ENCODE assay signal across 32 mouse cellular contexts in the genomic region with DNA sequence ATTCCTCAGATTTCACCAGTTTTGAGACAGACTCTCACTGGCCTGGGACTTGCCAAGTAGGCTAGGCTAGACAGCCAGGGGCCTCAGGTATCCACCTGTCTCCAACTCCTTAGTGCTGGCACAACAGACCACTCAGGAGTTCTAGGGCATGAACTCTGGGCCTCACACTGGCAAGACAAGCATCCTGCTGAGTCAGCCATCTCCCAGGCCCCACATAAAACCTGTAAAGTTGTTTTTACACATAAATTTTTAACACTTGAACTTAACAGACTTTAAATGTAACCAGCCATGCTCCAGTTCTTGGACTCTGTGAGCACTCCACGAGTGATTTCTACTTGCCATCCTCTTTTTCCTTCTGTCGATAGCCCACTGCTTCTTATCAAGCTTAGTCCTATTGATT.
DNase-seq lines count a peak whose midpoint lies in the region; ATAC-seq and TF ChIP-seq lines count a peak whose summit lies in the region.
"Had no signal": no experiment of that assay in that cellular context is flagged by ENCODE, and none has a peak within 500 bp of the region (broad histone marks: within the 10 kb centered on the region; RNA-seq: fewer than 3 reads in every experiment).

No protein-coding gene starts in this region.

- no peak for TF ChIP-seq RAD21 in MEL (IDR thresholded peaks at IDR 0.05; ENCODE audit: low read depth, low read length)

- peaks cover 26% of the 10 kb centered on the region for H3K79me2 ChIP-seq in MEL (ENCODE audit: control insufficient read depth, insufficient read depth, low read length, poor library complexity)

- H3K9me3 ChIP-seq in lung, postnatal 0 days (ENCODE audit: low read length) = no peaks in the 10 kb centered on the region
- H3K9me3 ChIP-seq in MEL (replicated peaks; ENCODE audit: insufficient read depth, low read length) = no peaks in the 10 kb centered on the region
- H3K9me3 ChIP-seq: embryonic facial prominence, embryonic 10.5 days; embryonic facial prominence, embryonic 13.5 days; forebrain, embryonic 13.5 days; heart, embryonic 12.5 days; heart, embryonic 15.5 days; hindbrain, embryonic 10.5 days; hindbrain, embryonic 13.5 days; intestine, embryonic 15.5 days had no signal

- H3K27ac ChIP-seq in lung, postnatal 0 days (ENCODE audit: low read length) = no peak overlapping the region
- H3K27ac ChIP-seq in MEL (ENCODE audit: control insufficient read depth, low read depth, low read length) = peak overlapping the region; percentile 94
- H3K27ac ChIP-seq: embryonic facial prominence, embryonic 10.5 days; embryonic facial prominence, embryonic 13.5 days; forebrain, embryonic 13.5 days; gastrocnemius, adult 2 months; heart, embryonic 15.5 days; hindbrain, embryonic 10.5 days; hindbrain, embryonic 13.5 days; intestine, embryonic 15.5 days had no signal

- H3K4me2 ChIP-seq in lung, postnatal 0 days (replicated peaks; ENCODE audit: low read depth, low read length) = no peak overlapping the region
- H3K4me2 ChIP-seq: embryonic facial prominence, embryonic 13.5 days; forebrain, embryonic 13.5 days; heart, embryonic 12.5 days; heart, embryonic 15.5 days; hindbrain, embryonic 13.5 days; intestine, embryonic 15.5 days had no signal

- no peak overlapping the region for H3K4me3 ChIP-seq in lung, postnatal 0 days (ENCODE audit: low read depth, low read length)
- H3K4me3 ChIP-seq in MEL (ENCODE audit: control insufficient read depth in 1 of 2, insufficient read depth in 1 of 2, low read depth in 2 of 2, low read length in 2 of 2) = peak overlapping the region; percentile 18; a peak in 2 of 4 replicates
- H3K4me3 ChIP-seq: embryonic facial prominence, embryonic 10.5 days; embryonic facial prominence, embryonic 13.5 days; erythroblast, embryonic 14.5 days; forebrain, embryonic 13.5 days; gastrocnemius, adult 2 months; heart, embryonic 12.5 days; heart, embryonic 15.5 days; hindbrain, embryonic 10.5 days; hindbrain, embryonic 13.5 days; intestine, embryonic 15.5 days had no signal

- no peak for TF ChIP-seq CTCF in lung, postnatal 0 days (IDR thresholded peaks at IDR 0.05)
- TF ChIP-seq CTCF in MEL (IDR thresholded peaks at IDR 0.05 in 2 of 3, conservative IDR thresholded peaks at IDR 0.05 in 1 of 3; ENCODE audit: control insufficient read depth in 1 of 3, insufficient read depth in 1 of 3, low read depth in 2 of 3, low read length in 3 of 3, poor library complexity in 1 of 3, severe bottlenecking in 1 of 3) = no peak

- no peak overlapping the region for H3K9ac ChIP-seq in lung, postnatal 0 days (replicated peaks; ENCODE audit: low read depth)
- peak overlapping the region; percentile 57 for H3K9ac ChIP-seq in MEL (ENCODE audit: control insufficient read depth, low read depth, low read length, poor library complexity, severe bottlenecking)
- H3K9ac ChIP-seq: embryonic facial prominence, embryonic 13.5 days; forebrain, embryonic 13.5 days; forebrain, postnatal 0 days; heart, embryonic 12.5 days; heart, embryonic 15.5 days; hindbrain, embryonic 13.5 days; intestine, embryonic 15.5 days had no signal

- no peaks in the 10 kb centered on the region for H3K36me3 ChIP-seq in lung, postnatal 0 days (ENCODE audit: insufficient read depth, low read length)
- peaks cover 0 to 58% of the 10 kb centered on the region in 2 experiments; a peak in 2 of 4 replicates for H3K36me3 ChIP-seq in MEL (ENCODE audit: control insufficient read depth in 1 of 2, insufficient read depth in 2 of 2, low read length in 2 of 2)
- H3K36me3 ChIP-seq: embryonic facial prominence, embryonic 10.5 days; embryonic facial prominence, embryonic 13.5 days; heart, embryonic 12.5 days; heart, embryonic 15.5 days; hindbrain, embryonic 10.5 days; hindbrain, embryonic 13.5 days; intestine, embryonic 15.5 days had no signal

- peak; percentile 11 for DNase-seq in lung, postnatal 0 days (ENCODE audit: low spot score)
- no peak for DNase-seq in lung, postnatal 14 days
- DNase-seq in CD4-positive helper T cell, adult 2 months (ENCODE audit: low read depth, low spot score) = peak; percentile 15
- no peak for DNase-seq in MEL (ENCODE audit: low read depth, low spot score)
- DNase-seq in left cerebral cortex, adult 9 months (ENCODE audit: low spot score in 2 of 2) = no peak
- DNase-seq: adrenal gland, adult 2 months; adrenal gland, postnatal 14 days; B cell, adult 2 months; cerebellum, adult 11-12 months; cerebellum, adult 8-10 months; cerebellum, postnatal 10 days; cerebellum, postnatal 36 days; embryo, embryonic 11 days; forebrain, postnatal 0 days; gastrocnemius, adult 2 months; gastrocnemius, postnatal 14 days; heart, adult 18-20 months; heart, postnatal 10 days; heart, postnatal 36 days had no signal

- WGBS in lung, postnatal 0 days = 84% methylated on average over 2 of the region's 2 CpGs

- no peak for TF ChIP-seq POLR2A in MEL (IDR thresholded peaks at IDR 0.05; ENCODE audit: control insufficient read depth in 1 of 2, insufficient read depth in 1 of 2, low read depth in 1 of 2, low read length in 2 of 2, poor library complexity in 1 of 2)

- no peak for TF ChIP-seq EP300 in lung, postnatal 0 days (IDR thresholded peaks at IDR 0.05)
- no peak for TF ChIP-seq EP300 in MEL (IDR thresholded peaks at IDR 0.05; ENCODE audit: low read depth in 1 of 2, low read length in 2 of 2)

- H3K27me3 ChIP-seq in lung, postnatal 0 days (replicated peaks; ENCODE audit: insufficient read depth, low read length) = no peaks in the 10 kb centered on the region
- no peaks in the 10 kb centered on the region for H3K27me3 ChIP-seq in MEL (ENCODE audit: control insufficient read depth in 1 of 2, insufficient read depth in 2 of 2, low read length in 2 of 2)
- H3K27me3 ChIP-seq: embryonic facial prominence, embryonic 13.5 days; forebrain, embryonic 13.5 days; heart, embryonic 12.5 days; heart, embryonic 15.5 days; hindbrain, embryonic 13.5 days; intestine, embryonic 15.5 days; Patski had no signal

- H3K4me1 ChIP-seq in lung, postnatal 0 days (ENCODE audit: insufficient read depth, low read depth, low read length) = no peaks in the 10 kb centered on the region
- peaks cover 18 to 57% of the 10 kb centered on the region in 2 experiments for H3K4me1 ChIP-seq in MEL (ENCODE audit: control insufficient read depth in 1 of 2, insufficient read depth in 2 of 2, low read length in 2 of 2)
- H3K4me1 ChIP-seq: embryonic facial prominence, embryonic 10.5 days; embryonic facial prominence, embryonic 13.5 days; forebrain, embryonic 13.5 days; heart, embryonic 12.5 days; heart, embryonic 15.5 days; hindbrain, embryonic 10.5 days; hindbrain, embryonic 13.5 days; intestine, embryonic 15.5 days had no signal

- peak; percentile 63 for ATAC-seq in lung, postnatal 0 days
- peak; percentile 11 for ATAC-seq in CD4-positive, CD25-positive, alpha-beta regulatory T cell, adult 4 months
- no peak for ATAC-seq in cerebellum, adult (ENCODE audit: insufficient number of reproducible peaks, low FRiP score, low TSS enrichment)
- ATAC-seq: forebrain, embryonic 13.5 days; forebrain, postnatal 0 days; hindbrain, embryonic 16.5 days; intestine, embryonic 15.5 days; Patski had no signal

TF ChIP-seq in MEL, 35 proteins besides CTCF, POLR2A, EP300 and RAD21:
- TF ChIP-seq GABPA (IDR thresholded peaks at IDR 0.05; ENCODE audit: low read depth, low read length) = no peak
- no peak for TF ChIP-seq KAT2A (conservative IDR thresholded peaks at IDR 0.05; ENCODE audit: low read depth, low read length)
- peak; percentile 83 for TF ChIP-seq MAFK (IDR thresholded peaks at IDR 0.05; ENCODE audit: borderline replicate concordance, low read depth, low read length)
TF ChIP-seq in MEL: peak in this region for 1.

Comparison
In these comparisons a context has a peak if more than half of its experiments do, and no peak if none do; other contexts are left out.
1. DNase-seq: peak in lung, postnatal 0 days (single experiment) and CD4-positive helper T cell, adult 2 months (single experiment); none in lung, postnatal 14 days (single experiment), MEL (single experiment) and left cerebral cortex, adult 9 months (0 of 2).